Mouse (Mus musculus) stomach, embryonic 15.5 days (tissue): ENCODE results near the gene Helt. TPM values are rescaled to one million over a fixed set of nuclear protein-coding genes. Genes with fewer than 3 reads are reported as not detected.

Experiments used
- ATAC-seq: fragments of 200-750 bp; cut with Nextera tagmentation; 2 replicates; pipeline ENCODE4 v1.8.0; 2017; ENCODE audit warnings: low read depth, moderate number of reproducible peaks, moderate TSS enrichment; ENCODE audit not compliant: insufficient read depth, low FRiP score
- H3K27ac ChIP-seq: fragments of 300-500 bp; sonication (generic); 2 replicates; pipeline ENCODE4 v1.5.1; 2015; ENCODE audit warnings: mild to moderate bottlenecking, inconsistent platforms
- H3K27me3 ChIP-seq: fragments of 300-500 bp; sonication (generic); replicated peaks from 2 replicates; pipeline ENCODE4 v1.6.1; 2015; ENCODE audit warnings: inconsistent platforms
- H3K36me3 ChIP-seq: fragments of 300-500 bp; sonication (generic); 2 replicates; pipeline ENCODE4 v1.6.1; 2015; ENCODE audit warnings: inconsistent platforms
- H3K4me1 ChIP-seq: fragments of 300-500 bp; sonication (generic); 2 replicates; pipeline ENCODE4 v1.6.1; 2015; ENCODE audit warnings: inconsistent platforms
- H3K4me2 ChIP-seq: fragments of 300-500 bp; sonication (generic); 2 replicates; pipeline ENCODE4 v1.6.1; 2015; ENCODE audit warnings: mild to moderate bottlenecking, inconsistent platforms
- H3K4me3 ChIP-seq: fragments of 300-500 bp; sonication (generic); replicated peaks from 2 replicates; pipeline ENCODE4 v1.5.1; 2015; ENCODE audit warnings: inconsistent platforms
- H3K9ac ChIP-seq: fragments of 300-500 bp; sonication (generic); 2 replicates; pipeline ENCODE4 v1.6.1; 2015; ENCODE audit warnings: inconsistent platforms
- H3K9me3 ChIP-seq: fragments of 300-500 bp; sonication (generic); 2 replicates; pipeline ENCODE4 v1.6.1; 2016; ENCODE audit warnings: inconsistent platforms
- WGBS: fragments of 180-500 bp; shearing (Covaris S2); methylation state at CpG from one replicate; pipeline ENCODE4 v1.1.7; 2015; 5-methylcytosine and 5-hydroxymethylcytosine counted together
- polyA plus RNA-seq: library from polyadenylated mRNA; unstranded; fragments of >200 nt; fragmentation: Nextera tagmentation; extraction: Ambion mirVana; gene quantifications from 2 replicates; pipeline ENCODE4 v1.2.1, GENCODE M21; 2015

Gene Helt
- 0.10 TPM in 1 of 2 replicates, not detected in the other for polyA plus RNA-seq

- Histone ChIP-seq H3K9ac (no peak within 1 kb of the TSS), H3K27ac (no peak within 1 kb of the TSS), H3K27me3 (peaks cover 82% of the 10 kb centered on the region), H3K4me1 (peaks cover 10% of the 10 kb centered on the region; the same call in 1 of the 2 replicates), H3K9me3 (no peaks in the 10 kb centered on the region), H3K36me3 (no peaks in the 10 kb centered on the region), H3K4me3 (no peak within 1 kb of the TSS), H3K4me2 (no peak within 1 kb of the TSS)
- under 1% methylated on average over 50 of the region's 50 CpGs for WGBS
- no peak for ATAC-seq
These were observed at the start of gene Helt for GRCm38 (mm10) chr8:46294181-46294892. Helt (minus strand) TSS chr8:46294671.

GRCm38 (mm10) chr8:46342272-46342671 is 47.8 kb upstream of the Helt start:
- Histone ChIP-seq H3K36me3 (no peaks in the 10 kb centered on the region), H3K27me3 (no peaks in the 10 kb centered on the region), H3K4me1 (no peaks in the 10 kb centered on the region), H3K27ac (no peak overlapping the region), H3K9ac (no peak overlapping the region), H3K9me3 (no peaks in the 10 kb centered on the region), H3K4me2 (peak overlapping the region; percentile 19; the same call in 1 of the 2 replicates), H3K4me3 (no peak overlapping the region)
- 44% methylated on average over 13 of the region's 13 CpGs for WGBS
- no peak; the same call in 1 of the 2 replicates for ATAC-seq

GRCm38 (mm10) chr8:46340381-46341273 is 46.2 kb upstream of the Helt start:
- Histone ChIP-seq H3K4me2 (no peak overlapping the region), H3K36me3 (no peaks in the 10 kb centered on the region), H3K27me3 (no peaks in the 10 kb centered on the region), H3K9me3 (no peaks in the 10 kb centered on the region), H3K4me1 (no peaks in the 10 kb centered on the region), H3K27ac (no peak overlapping the region), H3K9ac (no peak overlapping the region), H3K4me3 (no peak overlapping the region)
- WGBS = 65% methylated on average over 14 of the region's 14 CpGs
- no peak for ATAC-seq

GRCm38 (mm10) chr8:46339317-46339716 is 44.8 kb upstream of the Helt start:
- no peak overlapping the region for H3K4me2 ChIP-seq
- no peak overlapping the region for H3K4me3 ChIP-seq
- H3K4me1 ChIP-seq = no peaks in the 10 kb centered on the region
- no peak for ATAC-seq
- no peaks in the 10 kb centered on the region for H3K9me3 ChIP-seq
- no peaks in the 10 kb centered on the region for H3K36me3 ChIP-seq
- no peak overlapping the region for H3K27ac ChIP-seq
- H3K9ac ChIP-seq = no peak overlapping the region
- no peaks in the 10 kb centered on the region for H3K27me3 ChIP-seq
- 68% methylated on average over 5 of the region's 5 CpGs for WGBS

- Histone ChIP-seq H3K9me3 (no peaks in the 10 kb centered on the region), H3K27ac (no peak overlapping the region), H3K4me3 (no peak overlapping the region), H3K4me2 (no peak overlapping the region), H3K36me3 (no peaks in the 10 kb centered on the region), H3K4me1 (no peaks in the 10 kb centered on the region), H3K27me3 (no peaks in the 10 kb centered on the region), H3K9ac (no peak overlapping the region)
- ATAC-seq = no peak
- WGBS = 89% methylated on average over 8 of the region's 8 CpGs
These were observed 41.9 kb upstream of the Helt start for GRCm38 (mm10) chr8:46336351-46336750.

- no peak for ATAC-seq
- Histone ChIP-seq H3K4me2 (no peak overlapping the region), H3K27ac (no peak overlapping the region), H3K9ac (no peak overlapping the region), H3K27me3 (no peaks in the 10 kb centered on the region), H3K36me3 (no peaks in the 10 kb centered on the region), H3K4me3 (no peak overlapping the region), H3K9me3 (no peaks in the 10 kb centered on the region), H3K4me1 (no peaks in the 10 kb centered on the region)
- WGBS = 85% methylated on average over 7 of the region's 7 CpGs
These were observed 38.1 kb upstream of the Helt start for GRCm38 (mm10) chr8:46332389-46333061.

- Histone ChIP-seq H3K4me1 (no peaks in the 10 kb centered on the region), H3K4me3 (no peak overlapping the region), H3K27me3 (no peaks in the 10 kb centered on the region), H3K4me2 (no peak overlapping the region), H3K9ac (no peak overlapping the region), H3K27ac (no peak overlapping the region), H3K9me3 (no peaks in the 10 kb centered on the region), H3K36me3 (no peaks in the 10 kb centered on the region)
- no peak for ATAC-seq
- 83% methylated on average over 5 of the region's 5 CpGs for WGBS
These were observed 37.3 kb upstream of the Helt start for GRCm38 (mm10) chr8:46331801-46332200.

- H3K36me3 ChIP-seq = no peaks in the 10 kb centered on the region
- 80% methylated on average over 4 of the region's 4 CpGs for WGBS
- no peaks in the 10 kb centered on the region for H3K27me3 ChIP-seq
- no peak for ATAC-seq
- no peaks in the 10 kb centered on the region for H3K4me1 ChIP-seq
- H3K9ac ChIP-seq = no peak overlapping the region
- H3K27ac ChIP-seq = no peak overlapping the region
- no peaks in the 10 kb centered on the region for H3K9me3 ChIP-seq
- H3K4me2 ChIP-seq = no peak overlapping the region
- no peak overlapping the region for H3K4me3 ChIP-seq
These were observed 34.9 kb upstream of the Helt start for GRCm38 (mm10) chr8:46329396-46329795.

GRCm38 (mm10) chr8:46327284-46327683 is 32.8 kb upstream of the Helt start:
- no peak overlapping the region for H3K4me2 ChIP-seq
- peaks cover 7% of the 10 kb centered on the region for H3K4me1 ChIP-seq
- H3K4me3 ChIP-seq = no peak overlapping the region
- no peak overlapping the region for H3K9ac ChIP-seq
- 69% methylated on average over 7 of the region's 7 CpGs for WGBS
- no peaks in the 10 kb centered on the region for H3K36me3 ChIP-seq
- no peak overlapping the region for H3K27ac ChIP-seq
- H3K9me3 ChIP-seq = no peaks in the 10 kb centered on the region
- no peaks in the 10 kb centered on the region for H3K27me3 ChIP-seq
- no peak for ATAC-seq

GRCm38 (mm10) chr8:46326715-46327114 is 32.2 kb upstream of the Helt start:
- no peak for ATAC-seq
- Histone ChIP-seq H3K4me1 (peaks cover 7% of the 10 kb centered on the region), H3K27ac (no peak overlapping the region), H3K9ac (no peak overlapping the region), H3K36me3 (no peaks in the 10 kb centered on the region), H3K9me3 (no peaks in the 10 kb centered on the region), H3K4me2 (no peak overlapping the region), H3K27me3 (no peaks in the 10 kb centered on the region), H3K4me3 (no peak overlapping the region)
- WGBS = 83% methylated on average over 5 of the region's 5 CpGs

GRCm38 (mm10) chr8:46324676-46325075 is 30.2 kb upstream of the Helt start:
- H3K27me3 ChIP-seq = no peaks in the 10 kb centered on the region
- H3K4me3 ChIP-seq = no peak overlapping the region
- no peak overlapping the region for H3K27ac ChIP-seq
- no peaks in the 10 kb centered on the region for H3K36me3 ChIP-seq
- no peak overlapping the region for H3K9ac ChIP-seq
- no peak overlapping the region for H3K4me2 ChIP-seq
- no peaks in the 10 kb centered on the region for H3K9me3 ChIP-seq
- WGBS = 74% methylated on average over 5 of the region's 5 CpGs
- peaks cover 7% of the 10 kb centered on the region for H3K4me1 ChIP-seq
- ATAC-seq = no peak
